In genomic region chr6:72825762-72826161, GRCm38 (mm10) we compare ENCODE assay signal across 15 mouse cellular contexts. TPM values are rescaled to one million over a fixed set of nuclear protein-coding genes. Genes with fewer than 3 reads are reported as not detected.
A peak's percentile ranks its signal among the peaks of the same experiment; 100 is the strongest.
DNase-seq lines count a peak whose midpoint lies in the region; ATAC-seq lines count a peak whose summit lies in the region.
"Had no signal": no experiment of that assay in that cellular context is flagged by ENCODE, and none has a peak within 500 bp of the region (broad histone marks: within the 10 kb centered on the region; RNA-seq: fewer than 3 reads in every experiment).

No protein-coding gene starts in this region.

- 0 out of 2 replicates have a peak, but pooled peaks cover 9% of the 10 kb centered on the region for H3K27me3 ChIP-seq in heart, embryonic 14.5 days (ENCODE audit: control insufficient read depth, insufficient read depth, low read length)
- H3K27me3 ChIP-seq in embryonic facial prominence, embryonic 14.5 days (replicated peaks; ENCODE audit: control insufficient read depth, insufficient read depth, low read length) = no peaks in the 10 kb centered on the region
- H3K27me3 ChIP-seq in hindbrain, embryonic 16.5 days (replicated peaks; ENCODE audit: control insufficient read depth, insufficient read depth, low read length) = no peaks in the 10 kb centered on the region
- H3K27me3 ChIP-seq in midbrain, embryonic 14.5 days (ENCODE audit: control insufficient read depth, insufficient read depth, low read length) = no peaks in the 10 kb centered on the region

- H3K4me3 ChIP-seq in heart, embryonic 14.5 days (ENCODE audit: control insufficient read depth in 1 of 2, insufficient read depth in 1 of 2, low read depth in 1 of 2, low read length in 2 of 2) = peak overlapping the region in 1 of 2 experiments; percentile 34; a peak in 1 of 4 replicates
- H3K4me3 ChIP-seq in embryonic facial prominence, embryonic 14.5 days (ENCODE audit: low read depth, low read length) = no peak overlapping the region
- H3K4me3 ChIP-seq in hindbrain, embryonic 16.5 days (ENCODE audit: low read length) = no peak overlapping the region
- no peak overlapping the region for H3K4me3 ChIP-seq in midbrain, embryonic 14.5 days (replicated peaks; ENCODE audit: low read depth, low read length)
- H3K4me3 ChIP-seq: myocyte had no signal

- WGBS in heart, embryonic 14.5 days = 47% methylated on average over 9 of the region's 9 CpGs
- 43% methylated on average over 9 of the region's 9 CpGs for WGBS in embryonic facial prominence, embryonic 14.5 days
- 50% methylated on average over 9 of the region's 9 CpGs for WGBS in hindbrain, embryonic 16.5 days
- 43% methylated on average over 9 of the region's 9 CpGs for WGBS in midbrain, embryonic 14.5 days

- no peaks in the 10 kb centered on the region for H3K36me3 ChIP-seq in heart, embryonic 14.5 days (ENCODE audit: control insufficient read depth, insufficient read depth, low read length)
- H3K36me3 ChIP-seq in embryonic facial prominence, embryonic 14.5 days (ENCODE audit: control insufficient read depth, insufficient read depth, low read length) = no peaks in the 10 kb centered on the region
- H3K36me3 ChIP-seq in hindbrain, embryonic 16.5 days (ENCODE audit: control insufficient read depth, insufficient read depth, low read length) = no peaks in the 10 kb centered on the region
- no peaks in the 10 kb centered on the region for H3K36me3 ChIP-seq in midbrain, embryonic 14.5 days (ENCODE audit: control insufficient read depth, insufficient read depth, low read length)

- H3K27ac ChIP-seq in heart, embryonic 14.5 days (replicated peaks in 1 of 2; ENCODE audit: control insufficient read depth in 1 of 2, insufficient read depth in 1 of 2, low read depth in 2 of 2, low read length in 2 of 2) = no peak overlapping the region
- H3K27ac ChIP-seq in embryonic facial prominence, embryonic 14.5 days (replicated peaks; ENCODE audit: low read depth, low read length) = no peak overlapping the region
- no peak overlapping the region for H3K27ac ChIP-seq in hindbrain, embryonic 16.5 days (ENCODE audit: low read depth, low read length)
- no peak overlapping the region for H3K27ac ChIP-seq in midbrain, embryonic 14.5 days (replicated peaks; ENCODE audit: low read depth, low read length)
- H3K27ac ChIP-seq: macrophage had no signal

- intact Hi-C loops in gastrocnemius, postnatal 36 days (cut with DNase I) = no loop called here

- peak overlapping the region; percentile 56; the same call in 1 of the 2 replicates for H3K9ac ChIP-seq in heart, embryonic 14.5 days (ENCODE audit: low read length)
- H3K9ac ChIP-seq in embryonic facial prominence, embryonic 14.5 days (ENCODE audit: low read depth, low read length) = no peak overlapping the region
- no peak overlapping the region for H3K9ac ChIP-seq in hindbrain, embryonic 16.5 days (ENCODE audit: low read depth, low read length)
- H3K9ac ChIP-seq in midbrain, embryonic 14.5 days (replicated peaks; ENCODE audit: low read length) = no peak overlapping the region; the same call in 1 of the 2 replicates

- H3K9me3 ChIP-seq in heart, embryonic 14.5 days (ENCODE audit: control insufficient read depth, low read length) = no peaks in the 10 kb centered on the region
- no peaks in the 10 kb centered on the region for H3K9me3 ChIP-seq in embryonic facial prominence, embryonic 14.5 days (ENCODE audit: control insufficient read depth, low read length)
- H3K9me3 ChIP-seq in hindbrain, embryonic 16.5 days (ENCODE audit: control insufficient read depth, low read length) = no peaks in the 10 kb centered on the region
- H3K9me3 ChIP-seq in midbrain, embryonic 14.5 days (ENCODE audit: control insufficient read depth, low read length) = no peaks in the 10 kb centered on the region

- no peak for DNase-seq in heart, adult 11 months
- no peak for DNase-seq in embryonic facial prominence, embryonic 14.5 days (ENCODE audit: low spot score)
- DNase-seq in midbrain, embryonic 14.5 days = no peak
- no peak for DNase-seq in cerebellum, adult 8-10 months
- no peak for DNase-seq in gastrocnemius, postnatal 36 days
- DNase-seq in kidney, postnatal 25 days = no peak
- DNase-seq: cerebellum, adult 2 months; gastrocnemius, postnatal 10 days; lung, adult 18-20 months; thymus, postnatal 25 days had no signal

- no peak for ATAC-seq in heart, embryonic 14.5 days (ENCODE audit: insufficient number of reproducible peaks, insufficient read depth, low FRiP score, low read depth)
- no peak for ATAC-seq in embryonic facial prominence, embryonic 14.5 days (ENCODE audit: low read depth)
- no peak for ATAC-seq in hindbrain, embryonic 16.5 days
- no peak for ATAC-seq in midbrain, embryonic 14.5 days (ENCODE audit: low FRiP score, low TSS enrichment)
- ATAC-seq: intestine, postnatal 0 days had no signal

- H3K4me1 ChIP-seq in heart, embryonic 14.5 days (ENCODE audit: control insufficient read depth in 2 of 2, insufficient read depth in 2 of 2, low read length in 2 of 2) = peaks cover 4 to 13% of the 10 kb centered on the region in 2 experiments
- 0 out of 2 replicates have a peak, but pooled peaks cover 11% of the 10 kb centered on the region for H3K4me1 ChIP-seq in embryonic facial prominence, embryonic 14.5 days (ENCODE audit: control insufficient read depth, insufficient read depth, low read length)
- peaks cover 6% of the 10 kb centered on the region for H3K4me1 ChIP-seq in hindbrain, embryonic 16.5 days (ENCODE audit: control insufficient read depth, insufficient read depth, low read depth, low read length)
- H3K4me1 ChIP-seq in midbrain, embryonic 14.5 days (ENCODE audit: control insufficient read depth, insufficient read depth, low read length) = peaks cover 9% of the 10 kb centered on the region; the same call in 1 of the 2 replicates

- peak overlapping the region; percentile 72 for H3K4me2 ChIP-seq in heart, embryonic 14.5 days (ENCODE audit: low read length)
- H3K4me2 ChIP-seq in embryonic facial prominence, embryonic 14.5 days (ENCODE audit: low read depth, low read length) = 0 out of 2 replicates have a peak overlapping the region, but pooled peaks have one; percentile 47
- H3K4me2 ChIP-seq in hindbrain, embryonic 16.5 days (ENCODE audit: low read length) = peak overlapping the region; percentile 54; the same call in 1 of the 2 replicates
- peak overlapping the region; percentile 58 for H3K4me2 ChIP-seq in midbrain, embryonic 14.5 days (ENCODE audit: low read length)

RNA-seq across cellular contexts. Expression of gene Tcf7l1, which starts 36.7 kb away (rescaled TPM):
- polyA plus RNA-seq in heart, embryonic 14.5 days (2014; fragmentation: Nextera tagmentation; extraction: Ambion mirVana) = 15.7 and 17.4 TPM in 2 replicates
- 42.3 and 46.3 TPM in 2 replicates for polyA plus RNA-seq in embryonic facial prominence, embryonic 14.5 days (2014; fragmentation: Nextera tagmentation; extraction: Ambion mirVana)
- polyA plus RNA-seq in hindbrain, embryonic 16.5 days (2015; fragmentation: Nextera tagmentation; extraction: Ambion mirVana) = 6.3 and 8.1 TPM in 2 replicates
- 4.1 and 7.8 TPM in 2 replicates for polyA plus RNA-seq in midbrain, embryonic 14.5 days (2014; fragmentation: Nextera tagmentation; extraction: Ambion mirVana)
- total RNA-seq in gastrocnemius, postnatal 36 days (2021) = 1 to 10 TPM; 4.0 to 5.7 TPM
- polyA plus RNA-seq: macrophage had no signal
